Mouse (Mus musculus) kidney, embryonic 14.5 days (tissue): ENCODE measurements around the gene Meis1. TPM values are rescaled to one million over a fixed set of nuclear protein-coding genes. Genes with fewer than 3 reads are reported as not detected.
A peak's percentile ranks its signal among the peaks of the same experiment; 100 is the strongest.

Experiments used
- ATAC-seq: fragments of 200-750 bp; cut with Nextera tagmentation; 2 replicates; pipeline ENCODE4 v1.8.0; 2017; ENCODE audit warnings: moderate number of reproducible peaks, mild to moderate bottlenecking, moderate TSS enrichment, moderate library complexity; ENCODE audit not compliant: low FRiP score, low TSS enrichment
- H3K27ac ChIP-seq: fragments of 300-500 bp; sonication (generic); 2 replicates; pipeline ENCODE4 v1.5.1; 2014; ENCODE audit warnings: low read depth, mild to moderate bottlenecking, low read length, moderate library complexity, mixed read lengths
- H3K27me3 ChIP-seq: fragments of 300-500 bp; sonication (generic); 2 replicates; pipeline ENCODE4 v1.6.1; 2014; ENCODE audit warnings: mild to moderate bottlenecking, low read length; ENCODE audit not compliant: control insufficient read depth, insufficient read depth
- H3K36me3 ChIP-seq: fragments of 300-500 bp; sonication (generic); 2 replicates; pipeline ENCODE4 v1.6.1; 2014; ENCODE audit warnings: low read length, mixed read lengths; ENCODE audit not compliant: control insufficient read depth, insufficient read depth
- H3K4me1 ChIP-seq: fragments of 300-500 bp; sonication (generic); 2 replicates; pipeline ENCODE4 v1.6.1; 2014; ENCODE audit warnings: low read length, mixed read lengths; ENCODE audit not compliant: control insufficient read depth, insufficient read depth
- H3K4me2 ChIP-seq: fragments of 300-500 bp; sonication (generic); replicated peaks from 2 replicates; pipeline ENCODE4 v1.6.1; 2014; ENCODE audit warnings: low read depth, mild to moderate bottlenecking, low read length
- H3K4me3 ChIP-seq: fragments of 300-500 bp; sonication (generic); 2 replicates; pipeline ENCODE4 v1.5.1; 2014; ENCODE audit warnings: mild to moderate bottlenecking, low read length
- H3K9ac ChIP-seq: fragments of 300-500 bp; sonication (generic); 2 replicates; pipeline ENCODE4 v1.6.1; 2014; ENCODE audit warnings: low read depth, mild to moderate bottlenecking, low read length, moderate library complexity
- H3K9me3 ChIP-seq: fragments of 300-500 bp; sonication (generic); 2 replicates; pipeline ENCODE4 v1.6.1; 2016; ENCODE audit warnings: low read length; ENCODE audit not compliant: control insufficient read depth
- WGBS: fragments of 180-500 bp; shearing (Covaris S2); extraction: QIAGEN DNeasy Blood & Tissue Kit; methylation state at CpG from one replicate; pipeline ENCODE4 v1.1.7; 2014; 5-methylcytosine and 5-hydroxymethylcytosine counted together
- polyA plus RNA-seq: library from polyadenylated mRNA; unstranded; fragments of >200 nt; fragmentation: Nextera tagmentation; extraction: Ambion mirVana; gene quantifications from 2 replicates; pipeline ENCODE4 v1.2.1, GENCODE M21; 2014

Meis1 gene
- polyA plus RNA-seq, 1 experiment from 2014 or later = 109 TPM

DNA sequence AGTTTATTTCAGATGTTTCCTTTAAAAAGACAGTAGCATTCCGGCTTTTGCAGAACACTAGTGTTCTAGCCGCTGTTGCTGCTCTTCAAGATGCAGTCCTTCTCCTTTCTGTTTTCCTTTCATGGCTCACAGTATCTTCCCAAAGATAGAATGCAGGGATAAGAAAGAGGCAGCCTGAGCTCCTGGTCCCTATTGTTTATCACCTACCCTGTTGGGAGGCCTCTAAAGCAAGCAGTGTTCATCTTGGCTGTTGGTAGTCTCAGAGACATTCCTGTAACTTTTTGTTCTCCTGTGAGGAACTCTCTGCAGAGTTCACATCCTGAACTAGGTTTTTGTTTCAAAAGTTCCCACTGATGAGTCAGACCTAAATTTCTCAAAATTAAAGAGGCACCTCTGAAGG, 3.8 kb upstream of the Meis1 start:
- 18% methylated on average over 2 of the region's 2 CpGs for WGBS
- no peaks in the 10 kb centered on the region for H3K27me3 ChIP-seq
- no peaks in the 10 kb centered on the region for H3K9me3 ChIP-seq
- H3K4me1 ChIP-seq = peaks cover 17% of the 10 kb centered on the region
- ATAC-seq = no peak
- H3K9ac ChIP-seq = no peak overlapping the region
- H3K27ac ChIP-seq = peak overlapping the region; percentile 43; the same call in 1 of the 2 replicates
- H3K36me3 ChIP-seq = no peaks in the 10 kb centered on the region
- no peak overlapping the region for H3K4me3 ChIP-seq
- H3K4me2 ChIP-seq = no peak overlapping the region; the same call in 1 of the 2 replicates

DNA sequence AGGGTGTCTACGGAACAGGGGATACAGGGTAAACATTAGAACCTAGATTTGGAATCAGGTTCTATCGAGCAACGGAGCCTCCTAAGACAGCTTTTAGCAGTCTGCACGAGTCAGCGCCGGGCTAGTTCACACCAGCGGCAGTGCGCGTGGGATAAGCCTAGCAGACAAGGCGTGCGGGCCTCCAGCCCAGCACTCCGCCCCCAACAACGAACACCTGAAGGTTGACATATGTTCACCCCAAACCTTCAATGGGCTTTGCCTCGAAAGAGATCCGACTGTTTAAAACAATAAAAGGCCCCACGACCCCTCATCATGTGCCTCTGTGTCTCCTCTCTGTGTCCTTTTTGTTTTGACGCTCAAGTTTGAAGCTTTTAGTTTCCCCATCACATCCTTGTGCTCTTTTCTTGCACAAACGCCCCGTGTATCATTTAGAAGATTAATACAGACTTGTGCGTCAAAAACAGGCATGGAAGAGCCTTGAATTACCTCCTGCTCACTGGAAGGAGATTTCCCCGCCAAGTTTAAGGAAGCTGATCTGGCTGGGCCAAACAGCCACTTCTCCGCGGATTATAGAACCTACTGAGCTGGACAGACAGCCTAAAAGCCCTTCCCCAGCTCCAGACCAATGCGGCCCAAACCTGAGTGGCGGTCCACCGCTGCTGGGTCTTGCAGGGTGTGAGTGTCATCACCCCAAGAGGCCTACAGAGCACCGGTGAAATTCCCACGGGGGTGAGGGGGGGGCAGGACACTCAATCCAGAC, 2.3 kb upstream of the Meis1 start:
- Histone ChIP-seq H3K4me1 (peaks cover 13% of the 10 kb centered on the region), H3K4me2 (peak overlapping the region; percentile 73), H3K4me3 (peak overlapping the region; percentile 73), H3K9me3 (no peaks in the 10 kb centered on the region), H3K9ac (peak overlapping the region; percentile 93), H3K27ac (peak overlapping the region; percentile 99; the same call in 1 of the 2 replicates), H3K36me3 (peaks cover 2% of the 10 kb centered on the region; the same call in 1 of the 2 replicates), H3K27me3 (no peaks in the 10 kb centered on the region)
- peak; percentile 37 for ATAC-seq
- 2% methylated on average over 28 of the region's 28 CpGs for WGBS

DNA sequence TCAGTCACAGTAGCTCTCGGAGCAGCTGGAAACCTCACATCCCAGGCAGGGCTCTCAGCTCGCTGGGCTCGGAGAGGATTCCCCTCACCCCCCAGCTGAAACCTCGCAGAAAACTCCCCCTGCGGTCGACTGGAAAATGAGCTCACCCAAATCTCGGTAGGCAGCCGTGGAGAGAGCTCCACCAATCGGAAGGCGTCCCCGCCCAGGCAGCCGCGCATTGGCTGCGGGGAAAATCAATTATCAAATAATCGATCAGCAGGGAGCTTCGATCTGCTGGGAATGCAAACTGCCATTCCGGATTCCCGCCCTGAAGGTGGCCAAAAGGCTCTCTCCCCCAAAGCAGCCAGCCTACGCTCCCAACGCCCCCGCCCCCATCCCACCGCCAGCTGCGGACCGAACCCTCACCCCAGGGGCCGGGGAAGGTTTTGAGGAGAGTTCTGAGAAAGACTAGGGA, 1.6 kb upstream of the Meis1 start:
- H3K9me3 ChIP-seq = no peaks in the 10 kb centered on the region
- H3K27ac ChIP-seq = peak overlapping the region; percentile 99
- peak; percentile 80 for ATAC-seq
- H3K4me2 ChIP-seq = peak overlapping the region; percentile 73
- H3K36me3 ChIP-seq = peaks cover 9% of the 10 kb centered on the region; the same call in 1 of the 2 replicates
- H3K9ac ChIP-seq = peak overlapping the region; percentile 93
- no peaks in the 10 kb centered on the region for H3K27me3 ChIP-seq
- peak overlapping the region; percentile 73 for H3K4me3 ChIP-seq
- H3K4me1 ChIP-seq = peaks cover 13% of the 10 kb centered on the region
- under 1% methylated on average over 25 of the region's 25 CpGs for WGBS

DNA sequence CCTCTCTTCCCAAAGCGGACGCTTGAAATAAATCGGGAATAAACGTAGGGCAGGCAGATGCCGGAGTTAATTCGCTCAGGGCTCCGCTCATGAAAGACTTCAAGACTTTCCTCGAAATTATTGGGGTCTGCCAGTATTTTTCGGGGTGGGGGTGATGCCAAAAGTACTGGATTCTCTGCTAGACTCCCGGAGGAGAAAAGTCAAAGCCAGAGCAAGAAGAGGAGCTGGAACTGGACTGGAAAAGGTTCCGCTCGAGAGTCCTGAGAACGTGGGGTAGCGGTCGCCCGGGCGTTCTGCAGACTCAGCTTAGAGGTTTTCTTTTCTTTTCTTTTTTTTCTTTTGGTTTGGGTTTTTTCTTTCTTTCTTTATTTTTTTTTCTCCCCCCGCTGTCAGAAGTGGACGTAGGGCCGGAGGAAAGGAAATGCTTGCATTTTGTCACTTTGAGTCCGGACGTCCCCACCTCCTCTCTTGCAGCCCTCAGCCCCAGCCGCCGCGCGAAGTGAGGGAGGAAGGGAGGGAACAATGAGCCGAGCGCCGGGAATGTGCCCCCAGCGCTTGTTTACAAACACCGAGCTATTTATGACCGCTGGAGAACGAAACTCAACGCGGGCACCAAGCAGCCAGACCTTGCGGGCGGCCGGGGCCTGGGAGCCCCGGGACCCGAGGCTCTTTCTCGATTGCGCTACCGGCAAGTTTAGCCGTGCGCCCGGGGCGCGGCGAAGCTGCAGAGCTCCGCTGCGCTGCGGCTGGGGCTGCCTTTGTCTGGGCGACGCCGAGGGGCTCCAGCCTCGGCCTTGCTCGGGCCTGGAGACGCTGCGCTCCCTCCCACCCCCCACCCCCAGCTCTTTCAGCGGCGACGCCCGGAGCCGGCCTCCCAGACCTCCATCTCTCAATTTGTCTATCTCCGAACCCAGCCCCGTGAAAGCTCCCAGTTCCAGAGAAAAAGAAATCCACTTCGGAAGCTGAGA, 703 bp upstream of the Meis1 start:
- peaks cover 13% of the 10 kb centered on the region for H3K4me1 ChIP-seq
- ATAC-seq = peak; percentile 46
- peak overlapping the region; percentile 93 for H3K9ac ChIP-seq
- H3K27ac ChIP-seq = peak overlapping the region; percentile 99
- H3K4me3 ChIP-seq = peak overlapping the region; percentile 73
- under 1% methylated on average over 67 of the region's 67 CpGs for WGBS
- H3K36me3 ChIP-seq = peaks cover 9% of the 10 kb centered on the region; the same call in 1 of the 2 replicates
- no peaks in the 10 kb centered on the region for H3K9me3 ChIP-seq
- H3K27me3 ChIP-seq = no peaks in the 10 kb centered on the region
- peak overlapping the region; percentile 73 for H3K4me2 ChIP-seq

DNA sequence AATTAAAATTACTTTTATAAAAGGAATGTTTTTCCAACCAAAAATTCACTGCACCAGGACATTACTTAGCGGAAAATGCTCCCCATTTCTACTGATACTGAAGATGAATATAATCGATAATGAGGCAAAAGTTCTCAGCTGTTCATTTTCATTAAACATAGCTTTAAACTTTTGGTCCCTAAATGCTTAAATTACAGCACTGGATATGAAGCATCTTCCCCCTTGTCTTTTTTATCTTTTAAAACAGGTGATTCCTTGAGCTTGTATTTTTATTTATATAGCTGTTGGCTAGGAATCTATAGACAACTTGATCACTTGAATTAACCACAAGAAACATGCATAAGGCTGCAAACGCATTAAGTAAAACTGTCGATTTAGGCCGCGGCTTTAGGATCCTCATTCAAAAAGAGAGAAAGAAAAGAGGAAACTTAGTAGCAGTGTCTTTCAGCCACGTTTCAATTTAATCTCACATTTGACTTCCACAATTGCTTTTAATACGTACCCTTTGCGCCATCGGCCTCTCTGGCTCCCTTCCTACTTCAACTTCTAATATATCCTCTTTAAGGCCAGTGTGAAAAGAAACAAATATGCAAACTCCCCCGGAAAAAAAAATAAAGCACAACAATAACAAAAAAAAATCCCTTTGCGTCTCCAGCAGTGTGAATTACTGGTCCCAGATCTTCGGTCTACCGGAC, 919 bp downstream of the Meis1 start:
- no peaks in the 10 kb centered on the region for H3K27me3 ChIP-seq
- WGBS = 1% methylated on average over 14 of the region's 14 CpGs
- H3K4me2 ChIP-seq = peak overlapping the region; percentile 73
- peaks cover 11% of the 10 kb centered on the region for H3K4me1 ChIP-seq
- H3K9ac ChIP-seq = peak overlapping the region; percentile 93
- no peaks in the 10 kb centered on the region for H3K9me3 ChIP-seq
- peak overlapping the region; percentile 99 for H3K27ac ChIP-seq
- ATAC-seq = no peak
- peak overlapping the region; percentile 73 for H3K4me3 ChIP-seq
- peaks cover 12% of the 10 kb centered on the region; the same call in 1 of the 2 replicates for H3K36me3 ChIP-seq

DNA sequence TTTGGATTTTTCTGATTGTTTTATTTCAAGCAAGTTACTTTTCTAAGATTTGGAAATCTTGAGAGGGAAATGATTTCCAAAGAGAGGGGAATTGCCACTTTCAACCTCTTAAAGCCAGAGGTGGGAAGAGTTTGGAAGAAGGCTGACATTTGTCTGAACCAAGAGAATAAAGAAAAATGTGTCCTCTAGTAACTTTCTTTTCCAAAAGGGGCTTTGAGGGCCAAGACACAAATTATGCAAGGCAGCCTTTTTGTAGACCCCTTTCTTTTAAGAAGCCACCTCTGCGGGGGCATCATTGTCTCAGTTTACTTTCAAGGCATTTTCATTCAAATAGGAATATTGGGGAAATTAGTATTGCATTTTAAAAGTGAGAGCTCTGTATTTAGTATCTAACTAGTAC, 1.5 kb downstream of the Meis1 start:
- ATAC-seq = no peak
- peaks cover 12% of the 10 kb centered on the region; the same call in 1 of the 2 replicates for H3K36me3 ChIP-seq
- H3K9me3 ChIP-seq = no peaks in the 10 kb centered on the region
- H3K4me1 ChIP-seq = peaks cover 17% of the 10 kb centered on the region
- H3K4me3 ChIP-seq = peak overlapping the region; percentile 73
- no peaks in the 10 kb centered on the region for H3K27me3 ChIP-seq
- H3K4me2 ChIP-seq = peak overlapping the region; percentile 73
- 0% methylated on average over 1 of the region's 1 CpGs for WGBS
- H3K9ac ChIP-seq = peak overlapping the region; percentile 93
- H3K27ac ChIP-seq = peak overlapping the region; percentile 99

DNA sequence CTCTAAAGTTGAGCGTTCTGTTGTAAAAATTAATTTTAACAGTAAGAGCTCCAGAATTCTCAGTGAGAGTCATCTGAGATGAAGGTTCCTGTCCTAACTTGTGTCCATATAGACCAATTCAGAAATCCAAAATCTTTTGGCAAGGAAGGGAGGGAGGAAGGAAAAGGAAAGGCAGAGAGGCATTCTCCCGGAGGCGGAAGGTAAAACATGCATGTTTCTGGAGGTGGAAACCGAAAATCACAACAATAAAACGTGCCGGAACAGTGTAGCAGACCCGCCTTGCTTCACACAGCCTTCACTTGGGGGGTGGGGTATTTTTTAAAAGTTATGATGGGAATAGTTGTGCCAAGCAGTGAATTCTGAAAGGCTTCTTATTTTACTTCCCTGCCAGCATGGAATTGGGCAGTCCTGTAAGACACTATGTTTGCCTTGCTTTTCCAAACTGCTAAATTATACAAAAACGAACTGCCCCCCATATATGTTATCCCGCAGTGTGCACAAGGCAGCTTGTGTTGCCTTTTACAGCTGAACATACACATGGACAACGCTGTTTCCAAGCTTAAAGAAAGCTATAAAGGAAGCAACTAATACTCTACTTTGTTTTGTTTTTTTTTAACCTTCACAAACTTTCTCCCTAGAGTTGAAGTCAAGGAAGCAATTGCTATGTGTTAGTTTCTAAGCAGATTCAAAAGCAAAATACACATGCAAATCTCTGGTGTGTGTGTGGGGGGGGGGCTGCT, 2.1 kb downstream of the Meis1 start:
- Histone ChIP-seq H3K27ac (peak overlapping the region; percentile 99), H3K36me3 (peaks cover 12% of the 10 kb centered on the region; the same call in 1 of the 2 replicates), H3K9ac (peak overlapping the region; percentile 93), H3K27me3 (no peaks in the 10 kb centered on the region), H3K4me3 (peak overlapping the region; percentile 73), H3K4me2 (peak overlapping the region; percentile 73), H3K4me1 (peaks cover 17% of the 10 kb centered on the region), H3K9me3 (no peaks in the 10 kb centered on the region)
- WGBS = under 1% methylated on average over 10 of the region's 10 CpGs
- no peak for ATAC-seq
